8 mouse cellular contexts compared by ENCODE assay signal in the genomic region with DNA sequence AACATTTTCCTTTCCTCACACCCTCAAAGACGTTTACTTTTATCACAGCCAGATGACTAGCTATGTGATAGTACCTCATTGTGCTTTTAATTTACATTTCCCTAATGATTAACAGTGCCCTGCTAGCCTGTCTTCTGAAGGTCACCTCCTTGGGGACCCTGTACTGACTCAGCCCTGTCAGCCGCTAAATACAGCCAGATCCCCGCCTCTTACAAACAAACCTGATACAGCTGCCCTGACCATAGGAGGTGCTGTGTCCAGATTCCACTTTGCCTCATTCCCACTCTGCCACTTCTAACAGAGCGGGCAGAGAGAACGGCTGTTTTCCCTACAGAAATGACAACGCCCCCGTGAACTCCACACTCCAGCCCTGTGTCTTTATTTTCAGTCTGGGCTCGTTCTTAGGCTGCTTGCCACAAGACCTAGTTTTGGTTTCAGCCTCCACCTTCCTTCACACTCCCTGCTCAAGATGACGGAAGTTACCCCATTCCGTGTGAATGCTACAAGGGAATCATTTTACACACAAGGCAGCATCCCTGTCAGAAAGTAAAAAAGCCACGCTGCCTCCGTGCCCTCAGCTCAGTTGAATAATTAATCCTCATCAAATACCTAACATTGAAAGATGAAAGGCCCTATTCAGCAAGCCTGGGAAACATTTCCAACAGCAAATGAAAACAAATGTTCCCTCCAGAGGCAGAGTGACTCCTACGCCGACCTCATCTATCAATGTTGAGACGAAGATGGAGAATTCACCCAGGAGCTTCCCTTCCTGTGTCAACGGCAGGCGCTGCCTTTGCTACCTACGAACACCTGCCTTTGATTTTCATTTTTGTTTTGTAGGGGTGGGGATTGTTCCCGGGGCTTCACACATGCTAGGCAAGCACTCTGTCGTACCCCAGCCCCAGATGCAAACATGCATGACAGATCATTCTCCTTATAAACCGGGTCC.
DNase-seq lines count a peak whose midpoint lies in the region; ATAC-seq lines count a peak whose summit lies in the region.

No protein-coding gene starts in this region.

- H3K27me3 ChIP-seq in hindbrain, embryonic 16.5 days (replicated peaks; ENCODE audit: control insufficient read depth, insufficient read depth, low read length), result no peaks in the 10 kb centered on the region
- no peaks in the 10 kb centered on the region; the same call in 1 of the 2 replicates for H3K27me3 ChIP-seq in liver, embryonic 16.5 days (ENCODE audit: control insufficient read depth, insufficient read depth, low read depth, low read length)

- peaks cover 8% of the 10 kb centered on the region for H3K4me1 ChIP-seq in hindbrain, embryonic 16.5 days (ENCODE audit: control insufficient read depth, insufficient read depth, low read depth, low read length)
- no peaks in the 10 kb centered on the region for H3K4me1 ChIP-seq in liver, embryonic 16.5 days (ENCODE audit: control insufficient read depth, low read depth, low read length)

- H3K4me2 ChIP-seq in hindbrain, embryonic 16.5 days (ENCODE audit: low read length), result 0 out of 2 replicates have a peak overlapping the region, but pooled peaks have one; percentile 4
- 0 out of 2 replicates have a peak overlapping the region, but pooled peaks have one; percentile 7 for H3K4me2 ChIP-seq in liver, embryonic 16.5 days (ENCODE audit: low read depth, low read length)

- H3K9me3 ChIP-seq in hindbrain, embryonic 16.5 days (ENCODE audit: control insufficient read depth, low read length), result no peaks in the 10 kb centered on the region
- no peaks in the 10 kb centered on the region for H3K9me3 ChIP-seq in liver, embryonic 16.5 days (replicated peaks; ENCODE audit: control insufficient read depth, low read length)

- no peak overlapping the region for H3K9ac ChIP-seq in hindbrain, embryonic 16.5 days (ENCODE audit: low read depth, low read length)
- H3K9ac ChIP-seq in liver, embryonic 16.5 days (ENCODE audit: low read depth, low read length), result no peak overlapping the region

- no peaks in the 10 kb centered on the region; the same call in 1 of the 2 replicates for H3K36me3 ChIP-seq in hindbrain, embryonic 16.5 days (ENCODE audit: control insufficient read depth, insufficient read depth, low read length)
- no peaks in the 10 kb centered on the region for H3K36me3 ChIP-seq in liver, embryonic 16.5 days (ENCODE audit: control insufficient read depth, insufficient read depth)

- peak overlapping the region; percentile 64 for H3K27ac ChIP-seq in hindbrain, embryonic 16.5 days (ENCODE audit: low read depth, low read length)
- H3K27ac ChIP-seq in liver, embryonic 16.5 days (ENCODE audit: low read length), result no peak overlapping the region

- WGBS in hindbrain, embryonic 16.5 days, result 28% methylated on average over 21 of the region's 21 CpGs
- 62% methylated on average over 21 of the region's 21 CpGs for WGBS in liver, embryonic 16.5 days (ENCODE audit: insufficient replicate concordance)

- peak; percentile 7 for DNase-seq in kidney, adult 11 months
- DNase-seq in kidney, adult 18-20 months, result no peak
- peak; percentile 22 for DNase-seq in embryo, embryonic 11.5 days (ENCODE audit: low read depth, low spot score)

- no peak overlapping the region for H3K4me3 ChIP-seq in hindbrain, embryonic 16.5 days (ENCODE audit: low read length)
- H3K4me3 ChIP-seq in liver, embryonic 16.5 days (ENCODE audit: low read depth, low read length), result no peak overlapping the region

- peak; percentile 54; the same call in 1 of the 2 replicates for ATAC-seq in hindbrain, embryonic 16.5 days
- peak; percentile 81 for ATAC-seq in liver, embryonic 16.5 days (ENCODE audit: low read depth)
- no peak for ATAC-seq in activated CD4-positive, CD25-positive, alpha-beta regulatory T cell, adult 4 months
- ATAC-seq in monocyte, adult 5-6 weeks (replicated peaks; ENCODE audit: insufficient number of reproducible peaks, low FRiP score, low TSS enrichment, poor library complexity, severe bottlenecking), result no peak
- no peak for ATAC-seq in cerebellum, adult (ENCODE audit: insufficient number of reproducible peaks, low FRiP score, low TSS enrichment)

Comparison
In these comparisons a context has a peak if more than half of its experiments do, and no peak if none do; other contexts are left out.
1. ATAC-seq: peak in hindbrain, embryonic 16.5 days (single experiment) and liver, embryonic 16.5 days (single experiment); none in activated CD4-positive, CD25-positive, alpha-beta regulatory T cell, adult 4 months (single experiment), monocyte, adult 5-6 weeks (single experiment) and cerebellum, adult (single experiment).